Mouse (Mus musculus): ENCODE data around the gene Tnfsf4.

Tnfsf4 gene

GRCm38 (mm10) chr1:161394931-161395459 is at the start of gene Tnfsf4:
TSS of gene Tnfsf4 (plus strand) at chr1:161395409.
- no peak for ATAC-seq (ENCODE audit: insufficient number of reproducible peaks, low FRiP score, low TSS enrichment)

DNA sequence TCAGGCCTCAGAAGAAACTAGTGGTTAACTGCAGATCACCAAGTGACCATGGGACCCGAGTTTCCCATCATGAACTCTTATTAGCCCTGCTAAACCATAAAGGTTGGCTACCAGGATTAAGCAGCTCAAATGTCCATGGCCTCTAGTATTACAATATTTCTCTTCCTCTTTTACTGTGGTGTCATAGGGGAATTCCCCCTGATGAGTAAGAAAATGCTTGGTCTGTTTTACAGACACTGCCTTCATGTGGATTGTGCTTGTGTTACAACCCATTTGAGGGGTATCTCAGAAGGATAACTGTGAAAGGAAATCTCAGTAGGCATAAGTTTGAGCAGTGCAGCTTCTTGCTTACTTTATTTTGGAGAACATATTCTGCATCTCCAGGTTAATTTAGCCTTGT is 44.2 kb upstream of the Tnfsf4 start:
- ATAC-seq (ENCODE audit: insufficient number of reproducible peaks, low FRiP score, low TSS enrichment) = no peak

DNA sequence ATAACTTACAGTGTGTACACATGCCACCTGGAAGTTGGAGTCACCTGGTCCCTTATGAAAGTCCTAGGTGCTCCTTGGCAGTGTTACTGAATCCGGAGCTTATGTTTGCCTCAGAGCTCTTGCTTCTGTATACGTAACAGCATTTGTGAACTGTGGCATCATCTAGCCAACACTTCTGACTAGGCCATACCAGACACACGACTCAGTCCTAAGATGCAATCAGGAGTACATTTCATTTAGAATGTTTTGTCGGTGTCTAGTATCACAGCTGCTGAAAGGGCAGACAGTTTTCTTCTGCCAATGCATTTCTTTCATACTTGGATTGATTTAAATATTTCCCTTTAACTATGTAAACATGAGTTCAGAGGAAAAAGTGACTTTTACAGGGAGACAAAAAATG is 30.2 kb upstream of the Tnfsf4 start:
- no peak for ATAC-seq (ENCODE audit: insufficient number of reproducible peaks, low FRiP score, low TSS enrichment)

- ATAC-seq (ENCODE audit: insufficient number of reproducible peaks, low FRiP score, low TSS enrichment) = no peak
Observed at GRCm38 (mm10) chr1:161371919-161372318, 23.3 kb upstream of the Tnfsf4 start.

DNA sequence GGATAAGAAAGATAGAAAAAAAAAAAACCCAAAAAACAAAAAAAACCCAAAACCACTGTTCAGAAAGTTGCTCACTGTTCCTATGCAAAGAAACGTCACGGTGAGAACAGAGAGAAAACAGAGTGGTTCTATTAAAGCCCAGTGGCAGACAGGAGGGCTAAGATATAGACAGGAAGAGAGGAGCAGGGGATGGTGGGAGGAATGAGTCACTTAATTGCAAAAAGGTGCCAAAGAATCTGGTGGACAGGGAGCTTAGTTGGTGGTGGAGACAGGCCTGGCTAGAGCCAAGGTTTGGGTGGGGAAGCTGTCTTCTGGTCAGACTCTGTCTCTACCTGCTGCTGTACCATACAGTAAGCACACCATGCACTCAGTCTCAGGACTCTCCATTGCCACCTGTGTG is 19.3 kb upstream of the Tnfsf4 start:
- no peak for ATAC-seq (ENCODE audit: insufficient number of reproducible peaks, low FRiP score, low TSS enrichment)

DNA sequence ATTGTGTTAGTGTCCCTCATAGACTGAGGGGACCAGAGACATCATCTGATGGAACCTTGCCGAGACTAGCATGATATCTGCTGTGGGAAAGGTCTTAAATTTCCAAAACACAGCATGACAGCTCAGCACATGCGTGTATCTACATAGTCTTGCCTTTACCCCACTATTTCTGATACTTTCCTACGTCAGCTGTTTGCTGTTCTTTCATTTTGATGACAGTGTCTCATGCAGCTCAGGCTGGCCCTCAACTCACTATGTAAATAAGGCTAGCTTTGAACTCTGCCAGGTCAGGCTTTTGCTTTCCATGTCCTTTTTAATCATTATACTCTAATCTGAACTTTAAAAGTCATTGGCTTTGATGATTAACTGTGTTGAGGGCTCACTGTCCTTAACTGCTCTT is 16.6 kb upstream of the Tnfsf4 start:
- no peak for ATAC-seq (ENCODE audit: insufficient number of reproducible peaks, low FRiP score, low TSS enrichment)

DNA sequence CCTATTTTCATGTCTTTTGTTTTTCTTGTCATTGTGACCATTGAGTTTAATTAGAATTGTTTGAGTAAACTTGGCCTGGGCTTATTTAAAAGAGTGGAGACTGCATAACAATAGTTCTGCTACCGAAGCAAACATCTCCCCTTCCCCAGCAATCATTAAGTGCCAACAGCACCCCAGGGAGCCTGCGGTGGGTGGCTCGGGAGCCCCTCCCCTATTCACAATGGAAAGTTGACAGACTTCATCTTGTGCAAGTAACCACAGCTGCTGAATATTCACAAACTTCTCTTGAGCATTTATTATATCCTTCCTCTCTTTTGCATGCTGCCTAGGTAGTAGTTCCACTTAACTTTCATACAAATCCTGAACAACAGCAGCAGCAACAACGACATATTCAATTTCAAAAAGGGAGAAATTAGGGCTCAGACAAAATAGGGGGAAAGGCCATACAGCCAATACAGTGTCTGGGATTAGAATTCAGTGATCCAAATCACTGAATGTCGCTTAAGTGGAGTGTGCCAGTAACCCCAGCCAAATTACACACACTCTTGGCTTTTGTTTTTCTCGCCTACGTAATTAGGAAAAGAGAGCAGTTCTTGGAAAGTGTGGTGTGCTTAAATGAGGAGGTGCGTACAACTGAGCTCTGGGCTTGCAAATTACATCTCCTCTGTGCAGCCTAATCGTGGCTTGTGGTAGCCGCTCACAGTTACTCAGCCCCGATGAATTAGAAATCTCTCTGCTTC is 15.4 kb upstream of the Tnfsf4 start:
- ATAC-seq (ENCODE audit: insufficient number of reproducible peaks, low FRiP score, low TSS enrichment) = no peak

GRCm38 (mm10) chr1:161380425-161380780 is 14.8 kb upstream of the Tnfsf4 start:
- no peak for ATAC-seq (ENCODE audit: insufficient number of reproducible peaks, low FRiP score, low TSS enrichment)

DNA sequence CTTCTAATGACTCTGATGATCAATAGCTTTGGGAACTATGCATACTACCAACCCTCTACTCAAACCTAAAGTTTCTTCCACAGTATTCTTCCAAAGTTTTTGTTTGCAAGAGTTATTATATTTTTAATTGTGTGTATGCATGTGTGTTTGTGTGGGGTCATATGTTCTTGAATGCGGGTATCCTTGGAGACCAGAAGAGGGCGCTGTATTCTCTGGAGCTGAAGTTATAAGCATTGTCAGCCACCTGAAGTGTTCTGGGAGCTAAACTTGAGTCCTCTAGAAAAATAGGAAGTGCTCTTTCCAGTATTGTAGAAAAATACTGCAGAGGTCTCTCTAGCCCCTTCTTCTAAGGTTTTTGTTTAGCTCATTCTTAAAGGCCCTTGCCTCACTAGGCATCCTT is 5.1 kb upstream of the Tnfsf4 start:
- no peak for ATAC-seq (ENCODE audit: insufficient number of reproducible peaks, low FRiP score, low TSS enrichment)

DNA sequence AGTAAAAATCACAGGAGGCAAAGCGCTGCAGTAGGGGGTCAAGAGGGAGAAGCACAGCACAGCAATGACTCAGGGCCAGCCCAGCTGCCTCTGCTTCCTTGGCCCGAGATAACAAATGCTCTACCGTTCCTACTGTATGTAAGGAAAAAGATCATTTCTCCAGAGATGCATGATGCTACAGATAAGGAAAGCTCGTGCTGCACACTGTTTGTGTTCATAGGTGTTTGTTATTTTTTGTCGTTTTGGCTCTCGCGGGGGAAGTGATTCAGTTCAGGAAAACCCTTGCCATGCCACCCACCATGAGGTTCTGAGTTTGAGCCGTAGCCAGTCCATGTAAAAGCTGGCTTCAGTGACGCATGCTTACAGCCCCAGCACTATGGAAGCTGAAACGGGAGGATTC is 2.3 kb upstream of the Tnfsf4 start:
- ATAC-seq (ENCODE audit: insufficient number of reproducible peaks, low FRiP score, low TSS enrichment) = no peak

GRCm38 (mm10) chr1:161395610-161396009 is 401 bp downstream of the Tnfsf4 start:
- ATAC-seq (ENCODE audit: insufficient number of reproducible peaks, low FRiP score, low TSS enrichment) = no peak

DNA sequence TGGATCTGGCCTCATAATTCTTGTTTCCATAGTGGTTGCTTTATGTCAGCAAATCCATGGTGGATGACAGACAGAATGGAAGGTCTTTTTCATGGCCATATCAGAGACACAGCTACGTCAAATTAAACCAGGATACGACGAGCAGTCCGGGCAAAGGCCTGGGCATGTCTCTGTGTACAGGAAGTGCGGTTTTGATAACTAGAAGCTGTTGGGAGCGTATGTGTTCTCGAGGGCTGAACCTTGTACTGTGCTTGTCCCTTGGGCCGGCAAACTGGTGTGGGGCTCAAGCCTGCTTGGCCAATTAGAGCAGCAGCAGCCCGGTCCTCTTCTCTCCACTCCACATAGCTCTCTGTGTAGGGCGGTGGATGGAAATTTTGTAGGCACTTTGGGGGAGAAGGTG is 1.1 kb downstream of the Tnfsf4 start:
- ATAC-seq (ENCODE audit: insufficient number of reproducible peaks, low FRiP score, low TSS enrichment) = no peak

- ATAC-seq (ENCODE audit: insufficient number of reproducible peaks, low FRiP score, low TSS enrichment) = no peak
Observed at GRCm38 (mm10) chr1:161400126-161400525, 4.9 kb downstream of the Tnfsf4 start.

- no peak for ATAC-seq (ENCODE audit: insufficient number of reproducible peaks, low FRiP score, low TSS enrichment)
Observed at GRCm38 (mm10) chr1:161403061-161403460, 7.9 kb downstream of the Tnfsf4 start.

DNA sequence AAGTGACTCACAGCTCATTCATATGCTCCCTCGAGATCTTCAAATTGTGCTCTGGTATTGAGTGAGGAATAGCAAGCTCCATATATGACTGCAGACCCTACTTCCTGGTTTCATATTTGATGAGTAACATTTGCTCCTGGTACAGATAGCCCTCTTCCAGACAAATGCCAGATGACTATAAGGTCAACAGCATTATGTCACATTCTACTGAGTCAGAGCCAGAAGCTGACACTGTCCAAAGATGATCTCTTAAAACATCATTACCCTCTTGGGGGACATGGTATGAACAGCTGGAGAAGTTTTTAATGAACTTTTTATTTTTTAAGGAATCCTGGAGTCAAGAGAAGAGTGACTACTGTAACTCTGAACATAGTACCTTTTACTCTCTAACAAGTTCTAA is 11.3 kb downstream of the Tnfsf4 start:
- ATAC-seq (ENCODE audit: insufficient number of reproducible peaks, low FRiP score, low TSS enrichment) = no peak

GRCm38 (mm10) chr1:161419926-161420325 is 24.7 kb downstream of the Tnfsf4 start:
- no peak for ATAC-seq (ENCODE audit: insufficient number of reproducible peaks, low FRiP score, low TSS enrichment)

DNA sequence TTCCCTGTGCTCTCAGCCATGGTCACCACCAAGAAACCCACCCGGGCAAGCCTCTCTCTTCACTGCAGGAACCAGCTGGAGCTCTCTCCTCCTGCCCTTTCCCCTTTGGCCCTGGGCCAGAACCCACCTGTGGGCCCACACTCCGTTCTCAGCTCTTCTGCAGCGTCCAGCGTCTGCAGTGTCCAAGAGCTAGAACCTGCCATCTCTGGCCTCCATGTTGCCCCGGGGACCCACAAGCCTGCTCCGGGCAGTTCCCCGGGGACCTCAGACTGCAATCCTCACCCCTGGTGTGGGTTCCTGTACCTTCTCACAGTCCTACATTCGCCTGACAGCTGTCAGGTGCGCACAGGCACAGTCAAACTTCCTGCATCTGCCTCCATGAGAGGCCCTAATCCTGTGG is 25.4 kb downstream of the Tnfsf4 start:
- no peak for ATAC-seq (ENCODE audit: insufficient number of reproducible peaks, low FRiP score, low TSS enrichment)

- no peak for ATAC-seq (ENCODE audit: insufficient number of reproducible peaks, low FRiP score, low TSS enrichment)
Observed at GRCm38 (mm10) chr1:161426277-161427056, 31.3 kb downstream of the Tnfsf4 start.

DNA sequence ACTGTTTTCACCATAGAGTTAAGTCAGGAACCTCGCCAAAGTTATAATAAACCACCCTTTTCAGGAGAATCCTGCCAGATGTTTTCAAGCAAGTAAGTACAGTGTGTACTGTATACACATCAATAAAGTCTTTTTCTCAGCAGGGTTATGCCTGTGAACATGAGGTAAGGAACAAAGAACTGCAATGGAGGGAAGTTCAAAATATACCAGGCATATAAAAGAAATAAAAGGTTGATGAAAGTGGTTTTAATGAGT is 31.8 kb downstream of the Tnfsf4 start:
- no peak for ATAC-seq (ENCODE audit: insufficient number of reproducible peaks, low FRiP score, low TSS enrichment)

- ATAC-seq (ENCODE audit: insufficient number of reproducible peaks, low FRiP score, low TSS enrichment) = no peak
Observed at GRCm38 (mm10) chr1:161435781-161436180, 40.6 kb downstream of the Tnfsf4 start.

GRCm38 (mm10) chr1:161436503-161436902 is 41.3 kb downstream of the Tnfsf4 start:
- no peak for ATAC-seq (ENCODE audit: insufficient number of reproducible peaks, low FRiP score, low TSS enrichment)

- no peak for ATAC-seq (ENCODE audit: insufficient number of reproducible peaks, low FRiP score, low TSS enrichment)
Observed at GRCm38 (mm10) chr1:161444858-161445257, 49.6 kb downstream of the Tnfsf4 start.
